Mouse (Mus musculus) spleen, postnatal 4 days (tissue): ENCODE results near the gene Elp5.
A peak's percentile ranks its signal among the peaks of the same experiment; 100 is the strongest.

ENCODE experiments used
- DNase-seq, 2 experiments: peaks; one replicate each; pipeline ENCODE4 v3.0.0; 2022; ENCODE audit warnings: low spot score in 2 of 2

Gene Elp5

DNA sequence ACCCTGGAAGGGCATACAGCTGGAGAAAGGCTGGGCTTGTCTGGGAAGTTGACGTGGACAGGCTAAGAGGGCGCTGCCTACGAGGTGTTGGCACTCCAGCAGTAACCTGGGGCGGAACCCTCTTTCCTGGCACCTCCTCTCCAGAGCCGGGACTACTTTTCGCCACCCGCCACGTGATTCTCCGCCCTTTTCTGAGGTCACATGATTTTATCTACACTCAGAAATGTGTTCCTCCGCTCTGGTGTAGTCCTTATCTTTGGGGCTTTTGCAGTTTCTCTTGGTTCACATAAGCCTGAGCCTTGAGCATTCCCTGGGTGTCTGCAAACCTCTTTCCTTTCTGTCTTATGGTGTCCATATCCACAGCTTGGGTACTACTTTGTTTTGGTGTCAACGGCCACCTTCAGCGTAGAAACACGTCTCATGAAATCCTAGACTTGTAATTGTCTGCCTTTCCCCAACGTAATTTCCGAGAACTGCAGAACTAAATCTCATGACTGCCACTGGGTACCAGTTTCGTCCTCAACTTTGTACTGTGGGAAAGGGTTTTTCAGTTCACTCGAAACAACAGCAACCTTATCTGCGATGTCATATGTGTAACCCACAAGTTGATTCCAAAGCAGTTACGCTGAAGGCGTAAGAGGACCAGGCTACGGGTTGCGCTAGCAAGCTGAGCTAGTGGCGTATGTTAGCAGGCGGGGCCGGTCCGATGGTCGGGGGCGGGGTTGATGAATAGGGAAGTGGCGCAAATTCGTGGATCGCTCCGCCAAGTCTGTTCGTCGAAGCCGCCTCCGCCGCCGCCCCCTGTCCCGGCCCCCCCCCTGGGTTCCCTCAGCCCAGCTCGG is 8.8 kb upstream of the Elp5 start, which contains the start of gene Gabarap:
Gabarap (plus strand) TSS at position 294 of the 842 bp plus-strand sequence.
- peak; percentile 96 to 97 for DNase-seq

- no peak for DNase-seq
These were observed 7.6 kb upstream of the Elp5 start for GRCm38 (mm10) chr11:69989949-69990348.

- DNase-seq = no peak
These were observed 2.1 kb upstream of the Elp5 start for GRCm38 (mm10) chr11:69984431-69984830.

DNA sequence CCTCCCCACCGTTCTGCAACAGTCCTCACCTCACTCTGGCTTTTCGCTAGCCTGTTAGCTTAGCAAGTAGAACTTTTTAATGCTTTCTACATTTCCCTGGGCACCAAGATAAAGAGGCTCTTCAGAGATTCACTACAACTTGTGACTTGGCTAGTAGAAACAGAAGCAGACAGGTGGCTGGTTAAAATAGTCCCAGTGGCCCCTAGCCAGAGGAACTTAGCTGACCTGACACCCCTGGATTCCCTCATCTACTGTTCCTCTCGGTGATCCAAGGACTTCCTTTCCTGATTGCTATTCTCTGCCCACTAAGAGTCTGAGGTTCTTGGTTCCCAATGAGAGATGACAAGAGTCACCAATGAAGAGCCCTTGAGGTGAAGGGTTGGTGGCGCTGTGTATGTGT is 1.1 kb upstream of the Elp5 start:
- DNase-seq = no peak

- DNase-seq = peak in 1 of 2 experiments; percentile 40
These were observed 560 bp upstream of the Elp5 start for GRCm38 (mm10) chr11:69982877-69983276.

- DNase-seq = peak; percentile 33 to 75
These were observed 1.1 kb downstream of the Elp5 start, which contains the start of gene Ctdnep1 for GRCm38 (mm10) chr11:69981141-69981762. Gene Ctdnep1, plus strand, starts transcription at chr11:69981156.

DNA sequence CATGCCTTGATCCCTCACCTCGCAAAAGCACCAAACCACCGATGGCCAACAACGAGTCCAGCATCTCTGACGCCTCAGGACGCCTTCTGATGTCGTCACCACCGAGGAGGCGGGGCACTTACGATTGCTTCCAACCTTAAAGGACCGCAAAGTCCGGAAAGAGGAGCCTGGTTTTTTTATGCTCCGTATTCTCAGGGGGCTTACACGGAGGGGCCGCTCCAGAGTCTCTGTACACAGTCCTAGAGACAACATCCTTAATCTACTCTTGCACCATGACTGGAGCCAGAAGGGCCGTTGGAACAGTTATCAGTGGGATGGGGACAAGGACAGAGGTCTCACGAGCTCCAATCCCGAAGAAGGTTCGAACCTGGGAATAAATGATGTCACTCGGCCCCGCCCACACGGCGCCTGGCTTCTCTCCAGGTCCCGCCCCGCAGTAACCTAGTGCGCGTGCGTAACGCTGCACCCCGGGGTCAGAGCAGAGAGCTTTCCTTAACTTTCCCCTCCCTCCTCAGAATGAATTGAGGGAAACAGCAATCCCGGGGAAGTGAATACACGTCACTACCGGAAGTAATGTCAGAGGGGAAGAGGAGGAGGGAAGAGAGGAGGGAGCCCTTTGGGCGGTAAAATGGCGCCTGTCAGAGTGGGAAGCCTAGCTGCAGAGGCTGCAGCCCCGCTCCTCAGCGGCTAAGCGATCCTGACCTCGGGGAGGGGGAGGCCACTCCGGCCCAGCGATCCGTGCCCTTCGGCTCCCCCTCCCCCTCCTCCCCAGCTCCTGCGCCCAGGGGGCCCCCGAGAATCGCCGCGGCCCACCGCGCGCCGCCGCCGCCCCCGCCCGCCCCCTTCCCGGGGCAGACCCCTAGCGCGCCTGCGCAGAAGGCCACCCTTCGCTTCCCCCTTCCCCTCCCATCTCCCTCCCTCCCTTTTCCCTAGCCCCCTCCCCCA is 1.8 kb downstream of the Elp5 start:
- DNase-seq = peak; percentile 93 to 95

- DNase-seq = no peak
These were observed 2.5 kb downstream of the Elp5 start for GRCm38 (mm10) chr11:69979827-69980195.

GRCm38 (mm10) chr11:69976271-69976670 is 6.0 kb downstream of the Elp5 start:
- DNase-seq = no peak

- no peak for DNase-seq
These were observed 7.4 kb downstream of the Elp5 start for GRCm38 (mm10) chr11:69974907-69975306.

GRCm38 (mm10) chr11:69970775-69971174 is 11.5 kb downstream of the Elp5 start:
- no peak for DNase-seq

DNA sequence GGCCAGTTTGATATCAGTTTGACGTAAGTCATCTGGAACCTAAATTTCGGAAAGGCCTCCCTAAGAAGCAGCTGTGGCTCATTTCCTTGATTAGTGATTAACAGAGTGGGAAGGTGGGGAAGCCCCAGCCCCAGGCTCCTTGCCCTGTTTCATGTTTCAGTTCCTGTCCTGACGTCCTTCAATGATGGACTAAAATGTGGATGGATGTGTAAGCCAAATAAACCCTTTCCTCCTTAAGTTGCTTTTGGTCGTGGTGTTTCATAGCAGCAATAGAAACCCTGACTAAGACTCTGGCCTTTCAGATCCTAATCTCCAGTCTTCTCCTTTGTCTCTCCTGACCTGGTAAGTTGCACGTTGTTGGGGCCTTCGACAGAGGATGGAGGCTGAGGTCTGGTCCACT is 12.1 kb downstream of the Elp5 start:
- no peak for DNase-seq

- DNase-seq = no peak
These were observed 13.5 kb downstream of the Elp5 start for GRCm38 (mm10) chr11:69968793-69969192.

DNA sequence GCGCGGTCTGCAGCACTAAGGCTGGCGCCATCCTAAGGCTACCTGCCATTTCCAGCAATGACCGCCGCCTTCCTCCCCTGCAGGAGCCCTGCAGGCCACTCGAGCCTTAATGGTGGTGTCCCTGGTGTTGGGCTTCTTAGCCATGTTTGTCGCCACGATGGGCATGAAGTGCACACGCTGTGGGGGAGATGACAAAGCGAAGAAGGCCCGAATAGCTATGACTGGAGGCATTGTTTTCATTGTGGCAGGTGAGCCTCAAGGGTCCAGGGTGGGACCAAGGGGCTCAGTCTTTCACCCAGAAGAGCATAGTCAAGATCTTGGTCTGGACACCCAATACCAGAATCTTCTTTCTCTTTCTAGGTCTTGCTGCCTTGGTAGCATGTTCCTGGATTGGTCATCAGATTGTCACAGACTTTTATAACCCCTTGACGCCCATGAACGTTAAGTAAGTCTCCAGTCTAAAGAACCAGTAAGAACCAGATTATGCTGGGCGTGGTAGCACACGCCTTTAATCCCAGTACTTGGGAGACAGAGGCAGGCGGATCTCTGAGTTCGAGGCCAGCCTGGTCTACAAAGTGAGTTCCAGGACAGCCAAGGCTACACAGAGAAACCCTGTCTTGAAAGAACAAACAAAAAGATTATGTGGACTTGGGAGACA is 15.3 kb downstream of the Elp5 start:
- no peak for DNase-seq

GRCm38 (mm10) chr11:69966006-69966859 is 16.1 kb downstream of the Elp5 start:
- no peak for DNase-seq

DNA sequence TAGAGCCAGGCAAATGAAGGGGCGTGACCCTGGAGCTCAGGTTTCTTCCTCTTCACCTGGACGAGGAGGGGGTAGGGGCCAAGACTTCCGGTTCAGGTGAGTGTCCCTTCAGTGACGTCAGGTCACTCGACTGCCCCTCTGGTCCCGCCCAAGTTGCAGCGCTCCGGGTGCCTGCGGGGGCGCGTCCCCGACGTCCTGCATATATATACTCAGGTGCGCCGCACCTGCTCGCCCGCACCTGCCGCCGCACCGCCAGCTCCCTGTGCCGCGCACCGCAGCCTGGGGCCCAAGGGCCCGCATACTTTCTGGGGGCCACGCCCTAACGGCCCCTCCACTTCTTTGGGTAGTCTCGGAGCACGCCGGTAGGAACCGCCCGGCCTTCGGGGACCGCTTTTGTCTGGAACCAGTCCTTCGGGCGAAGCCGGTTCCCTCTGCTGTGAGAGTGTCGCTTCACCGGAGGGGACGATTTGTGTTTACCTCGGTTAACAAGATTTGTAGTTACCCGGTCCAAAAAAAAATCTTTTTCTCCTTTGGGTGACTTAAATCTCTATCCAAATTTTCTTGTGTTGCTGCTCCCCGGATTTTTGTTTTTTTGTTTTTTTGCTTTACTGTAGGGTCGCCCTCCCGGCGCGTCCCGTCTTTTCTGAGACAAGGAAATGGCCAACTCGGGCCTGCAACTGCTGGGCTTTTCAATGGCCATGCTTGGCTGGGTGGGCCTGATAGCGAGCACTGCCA is 16.9 kb downstream of the Elp5 start:
- DNase-seq = no peak

DNA sequence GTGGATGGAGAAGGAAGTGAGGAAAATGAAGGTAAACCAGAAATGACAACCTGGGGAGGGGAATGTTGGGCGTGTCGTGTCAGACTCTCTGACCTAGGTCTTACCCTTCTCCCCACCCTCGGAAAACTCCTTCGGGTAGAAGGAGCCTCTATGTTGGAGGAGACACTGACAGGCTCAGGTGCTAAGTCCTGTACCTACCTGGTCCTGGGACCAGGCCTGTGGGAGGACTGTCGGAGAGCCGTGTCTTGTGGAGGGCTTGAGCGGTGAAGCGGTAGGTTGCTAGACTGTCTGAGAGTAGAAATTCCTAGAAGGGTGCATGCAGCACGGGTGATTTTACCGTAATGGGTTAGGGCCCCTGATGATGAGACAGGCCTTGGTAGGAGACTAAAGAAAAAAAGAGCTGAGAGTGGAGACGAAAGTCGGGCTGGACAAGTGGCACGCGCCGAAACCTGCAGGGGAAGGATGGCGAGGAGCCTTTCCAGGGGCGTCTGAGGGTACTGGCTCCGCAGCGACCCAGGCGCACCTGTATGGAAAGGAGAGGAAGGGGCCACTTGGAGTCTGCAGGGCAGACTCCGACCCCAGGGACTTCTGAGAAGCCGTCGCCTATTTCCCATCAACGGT is 17.6 kb downstream of the Elp5 start, which contains the start of gene Cldn7:
Cldn7 (plus strand) TSS at position 130 of the 621 bp plus-strand sequence.
- DNase-seq = no peak

DNA sequence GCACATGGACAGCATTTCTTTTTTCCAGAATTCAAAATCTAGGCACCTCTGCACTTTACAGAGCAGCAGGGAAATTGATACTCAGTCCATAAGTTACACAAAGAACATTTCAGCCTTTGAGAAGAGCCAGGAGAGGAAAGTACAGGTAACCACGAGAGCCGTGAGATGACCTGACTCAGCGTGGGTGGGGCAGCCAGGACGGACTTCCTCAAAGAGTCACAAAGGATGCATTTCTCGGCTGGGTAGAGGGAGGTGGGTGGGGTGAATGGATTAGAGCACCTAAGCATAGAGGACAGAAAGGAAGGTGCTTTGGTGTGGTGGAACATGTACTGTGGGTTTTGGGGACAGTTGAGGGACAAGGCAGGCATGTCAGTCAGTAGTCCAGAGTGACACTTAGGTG is 20.5 kb downstream of the Elp5 start:
- peak in 1 of 2 experiments; percentile 55 for DNase-seq

GRCm38 (mm10) chr11:69960616-69961015 is 21.7 kb downstream of the Elp5 start:
- DNase-seq = peak in 1 of 2 experiments; percentile 72
